Mouse (Mus musculus) limb, embryonic 12.5 days (tissue): ENCODE results near the gene Hist1h2br. TPM values are rescaled to one million over a fixed set of nuclear protein-coding genes. Genes with fewer than 3 reads are reported as not detected.
"Not testable (repeated sequence)": the region's sequence is repeated elsewhere in the genome, so short reads cannot be mapped to it uniquely, and the experiment has no call there.

Experiments
- ATAC-seq: fragments of 200-750 bp; cut with Nextera tagmentation; 2 replicates; pipeline ENCODE4 v1.8.0; 2017; ENCODE audit warnings: low read depth, moderate TSS enrichment; ENCODE audit not compliant: insufficient number of reproducible peaks, insufficient read depth, low FRiP score, low TSS enrichment
- H3K27ac ChIP-seq: fragments of 300-500 bp; sonication (generic); 2 replicates; pipeline ENCODE4 v1.5.1; 2016; ENCODE audit warnings: mild to moderate bottlenecking, moderate library complexity
- H3K27me3 ChIP-seq: fragments of 300-500 bp; sonication (generic); 2 replicates; pipeline ENCODE4 v1.6.1; 2016; ENCODE audit warnings: mild to moderate bottlenecking, moderate library complexity
- H3K36me3 ChIP-seq: fragments of 300-500 bp; sonication (generic); 2 replicates; pipeline ENCODE4 v1.6.1; 2016; ENCODE audit warnings: mild to moderate bottlenecking, moderate library complexity
- H3K4me1 ChIP-seq: fragments of 300-500 bp; sonication (generic); replicated peaks from 2 replicates; pipeline ENCODE4 v1.6.1; 2016
- H3K4me2 ChIP-seq: fragments of 300-500 bp; sonication (generic); 2 replicates; pipeline ENCODE4 v1.6.1; 2016; ENCODE audit warnings: mild to moderate bottlenecking, moderate library complexity
- H3K4me3 ChIP-seq: fragments of 300-500 bp; sonication (generic); replicated peaks from 2 replicates; pipeline ENCODE4 v1.5.1; 2016; ENCODE audit warnings: mild to moderate bottlenecking
- H3K9ac ChIP-seq: fragments of 300-500 bp; sonication (generic); replicated peaks from 2 replicates; pipeline ENCODE4 v1.6.1; 2016; ENCODE audit warnings: mild to moderate bottlenecking, moderate library complexity
- H3K9me3 ChIP-seq: fragments of 300-500 bp; sonication (generic); 2 replicates; pipeline ENCODE4 v1.6.1; 2016; ENCODE audit warnings: mild to moderate bottlenecking, moderate library complexity
- WGBS: fragments of 180-500 bp; shearing (Covaris S2); methylation state at CpG from one replicate; pipeline ENCODE4 v1.1.7; 2016; 5-methylcytosine and 5-hydroxymethylcytosine counted together
- polyA plus RNA-seq: library from polyadenylated mRNA; unstranded; fragments of >200 nt; fragmentation: Nextera tagmentation; extraction: Ambion mirVana; gene quantifications from 2 replicates; pipeline ENCODE4 v1.2.1, GENCODE M21; 2016

Hist1h2br gene
- polyA plus RNA-seq, 1 experiment from 2014 or later, result 46.0 TPM

DNA sequence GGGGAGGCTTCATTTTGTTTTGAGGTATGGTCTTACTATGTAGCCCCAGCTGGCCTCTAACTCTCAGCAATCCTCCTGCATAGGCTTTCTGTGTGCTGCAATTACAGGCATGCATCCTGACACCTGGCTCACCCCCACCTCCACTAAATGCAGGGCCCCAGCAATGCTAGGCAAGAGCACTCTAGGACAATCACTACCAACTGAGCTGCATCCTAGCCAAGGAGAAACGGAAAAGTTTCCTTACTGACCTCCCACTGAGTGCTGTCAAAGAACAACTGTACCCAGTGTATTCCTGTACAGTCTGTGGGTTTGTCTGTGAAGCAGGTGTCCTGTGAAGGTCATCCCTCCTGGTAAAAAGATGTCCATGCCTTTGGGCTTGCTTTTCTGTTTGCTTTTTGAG is 17.2 kb downstream of the Hist1h2br start:
- H3K9ac ChIP-seq, H3K4me1 ChIP-seq, H3K27me3 ChIP-seq, H3K27ac ChIP-seq, H3K9me3 ChIP-seq, H3K4me2 ChIP-seq, H3K36me3 ChIP-seq, H3K4me3 ChIP-seq, ATAC-seq: not testable (repeated sequence)
- WGBS, result 30% methylated on average over 1 of the region's 1 CpGs

DNA sequence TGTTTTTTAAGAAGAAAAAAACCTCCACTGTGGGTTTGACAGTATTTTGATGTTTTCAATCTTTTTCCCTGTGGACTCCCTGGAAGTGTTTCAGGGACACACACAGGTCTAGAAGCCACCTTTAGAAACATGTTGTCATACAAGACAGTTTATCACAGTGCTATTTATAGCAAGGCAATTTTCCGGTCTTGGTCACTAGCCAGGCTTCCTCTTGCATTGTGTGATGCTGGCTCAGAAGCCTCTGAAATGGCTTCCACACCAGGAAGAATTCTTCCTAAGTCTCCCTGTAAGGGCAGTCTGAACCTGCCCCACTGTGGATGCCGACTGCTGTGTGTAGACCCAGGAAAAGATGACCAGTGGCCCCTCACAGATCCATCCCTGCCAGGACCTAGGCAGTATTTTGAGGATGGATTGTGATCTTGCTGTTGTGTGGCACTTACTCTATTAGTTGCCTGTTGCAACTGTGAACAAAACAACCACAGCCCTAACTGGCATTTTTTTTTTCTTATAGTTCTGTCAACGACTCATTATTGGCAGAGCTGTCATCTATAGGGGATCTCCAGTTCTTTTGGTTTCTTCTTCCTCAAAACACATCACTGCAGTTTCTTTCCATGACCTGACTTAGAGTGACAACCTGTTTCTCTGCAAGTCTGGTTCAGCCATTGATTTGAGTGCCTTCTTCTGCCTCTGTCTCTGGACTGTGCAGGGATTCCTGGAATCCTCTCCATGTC is 18.8 kb downstream of the Hist1h2br start:
- H3K9me3 ChIP-seq, result no peaks in the 10 kb centered on the region
- H3K9ac ChIP-seq, result no peak overlapping the region
- no peak for ATAC-seq
- H3K36me3 ChIP-seq, result no peaks in the 10 kb centered on the region
- H3K27ac ChIP-seq, result no peak overlapping the region
- no peak overlapping the region for H3K4me3 ChIP-seq
- no peaks in the 10 kb centered on the region for H3K4me1 ChIP-seq
- 75% methylated on average over 3 of the region's 3 CpGs for WGBS
- H3K27me3 ChIP-seq, result no peaks in the 10 kb centered on the region
- H3K4me2 ChIP-seq, result no peak overlapping the region

- H3K4me3 ChIP-seq, result peak overlapping the region; percentile 40
- WGBS, result 2% methylated on average over 11 of the region's 11 CpGs
- no peaks in the 10 kb centered on the region for H3K36me3 ChIP-seq
- H3K4me1 ChIP-seq, result 0 out of 2 replicates have a peak, but pooled peaks cover 3% of the 10 kb centered on the region
- H3K9ac ChIP-seq, result no peak overlapping the region
- no peaks in the 10 kb centered on the region for H3K27me3 ChIP-seq
- H3K27ac ChIP-seq, result no peak overlapping the region
- ATAC-seq, result no peak
- H3K9me3 ChIP-seq, result no peaks in the 10 kb centered on the region
- H3K4me2 ChIP-seq, result peak overlapping the region; percentile 55
Measured at GRCm38 (mm10) chr13:21855146-21855545, 21.6 kb downstream of the Hist1h2br start.

DNA sequence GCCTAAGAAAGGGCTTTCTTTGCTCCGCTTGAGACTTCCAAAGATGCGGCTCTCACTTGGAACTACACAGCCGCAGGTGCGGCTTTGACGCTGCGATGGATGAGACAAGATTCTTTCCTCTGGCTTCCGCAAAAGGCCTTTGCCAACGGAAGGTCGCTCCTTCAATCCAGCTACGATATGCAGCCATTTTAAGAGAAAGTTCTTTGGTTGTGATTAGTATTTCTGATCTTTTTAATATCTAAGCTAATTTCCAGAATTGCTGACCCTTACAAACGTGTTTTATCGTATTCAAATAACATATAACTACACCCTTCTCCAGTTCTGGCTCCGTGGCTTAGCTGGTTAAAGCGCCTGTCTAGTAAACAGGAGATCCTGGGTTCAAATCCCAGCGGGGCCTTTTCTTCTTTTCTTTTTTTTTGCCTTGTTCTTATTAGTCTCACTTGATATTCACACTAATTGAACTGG is 22.2 kb downstream of the Hist1h2br start:
- no peak for ATAC-seq
- 1% methylated on average over 15 of the region's 15 CpGs for WGBS
- peak overlapping the region; percentile 40 for H3K4me3 ChIP-seq
- no peaks in the 10 kb centered on the region for H3K36me3 ChIP-seq
- H3K27ac ChIP-seq, result no peak overlapping the region
- peak overlapping the region; percentile 55 for H3K4me2 ChIP-seq
- no peaks in the 10 kb centered on the region for H3K27me3 ChIP-seq
- no peak overlapping the region for H3K9ac ChIP-seq
- 0 out of 2 replicates have a peak, but pooled peaks cover 3% of the 10 kb centered on the region for H3K4me1 ChIP-seq
- no peaks in the 10 kb centered on the region for H3K9me3 ChIP-seq

- no peak overlapping the region for H3K4me2 ChIP-seq
Measured at GRCm38 (mm10) chr13:21861608-21862007, 28.1 kb downstream of the Hist1h2br start.

GRCm38 (mm10) chr13:21865503-21865902 is 32.0 kb downstream of the Hist1h2br start:
- H3K27me3 ChIP-seq, H3K4me2 ChIP-seq, H3K27ac ChIP-seq, ATAC-seq, H3K4me3 ChIP-seq, H3K4me1 ChIP-seq, H3K9me3 ChIP-seq, H3K9ac ChIP-seq, H3K36me3 ChIP-seq: not testable (repeated sequence)
- 77% methylated on average over 3 of the region's 3 CpGs for WGBS

More at GRCm38 (mm10) chr13:21861608-21862007, 28.1 kb downstream of the Hist1h2br start:
- no peaks in the 10 kb centered on the region for H3K27me3 ChIP-seq
- WGBS, result 20% methylated on average over 5 of the region's 5 CpGs
- H3K27ac ChIP-seq, result no peak overlapping the region
- no peak for ATAC-seq
- no peaks in the 10 kb centered on the region for H3K36me3 ChIP-seq
- 0 out of 2 replicates have a peak, but pooled peaks cover 3% of the 10 kb centered on the region for H3K4me1 ChIP-seq
- no peak overlapping the region for H3K9ac ChIP-seq
- no peak overlapping the region for H3K4me3 ChIP-seq
- no peaks in the 10 kb centered on the region for H3K9me3 ChIP-seq

DNA sequence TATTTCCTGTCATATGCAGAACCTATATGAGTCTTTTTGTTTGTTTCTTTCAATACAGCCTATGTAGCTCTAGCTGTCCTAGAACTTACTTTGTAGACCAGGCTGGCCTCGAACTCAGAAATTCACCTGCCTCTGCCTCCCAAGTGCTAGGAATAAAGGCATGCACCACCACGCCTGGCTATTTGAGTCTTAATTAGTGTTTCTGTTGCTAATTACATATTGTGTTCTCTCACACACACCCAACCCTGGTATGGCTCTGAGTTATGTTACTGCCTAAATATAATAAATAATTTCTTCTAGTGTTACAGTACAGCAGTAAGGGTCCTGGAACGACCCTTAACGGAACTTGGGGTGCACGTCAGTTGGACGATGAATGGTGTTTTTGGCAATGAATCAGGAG is 47.2 kb downstream of the Hist1h2br start:
- ATAC-seq, result no peak
- H3K4me3 ChIP-seq, result no peak overlapping the region
- 86% methylated on average over 6 of the region's 6 CpGs for WGBS
- H3K4me1 ChIP-seq, result 0 out of 2 replicates have a peak, but pooled peaks cover 3% of the 10 kb centered on the region
- no peaks in the 10 kb centered on the region for H3K9me3 ChIP-seq
- H3K27me3 ChIP-seq, result no peaks in the 10 kb centered on the region
- no peaks in the 10 kb centered on the region for H3K36me3 ChIP-seq
- H3K27ac ChIP-seq, result no peak overlapping the region
- H3K9ac ChIP-seq, result no peak overlapping the region
- no peak overlapping the region for H3K4me2 ChIP-seq

- peak overlapping the region; percentile 43 for H3K4me2 ChIP-seq
- WGBS, result 1% methylated on average over 27 of the region's 27 CpGs
- H3K9ac ChIP-seq, result no peak overlapping the region
Measured at GRCm38 (mm10) chr13:21881878-21882669, 48.5 kb downstream of the Hist1h2br start.

GRCm38 (mm10) chr13:21882760-21883405 is 49.3 kb downstream of the Hist1h2br start:
- Histone ChIP-seq H3K9me3 (no peaks in the 10 kb centered on the region), H3K4me2 (peak overlapping the region; percentile 43), H3K36me3 (no peaks in the 10 kb centered on the region), H3K4me3 (peak overlapping the region; percentile 31), H3K27ac (no peak overlapping the region), H3K9ac (no peak overlapping the region), H3K27me3 (no peaks in the 10 kb centered on the region), H3K4me1 (0 out of 2 replicates have a peak, but pooled peaks cover 3% of the 10 kb centered on the region)
- 1% methylated on average over 13 of the region's 13 CpGs for WGBS
- ATAC-seq, result no peak

More at GRCm38 (mm10) chr13:21881878-21882669, 48.5 kb downstream of the Hist1h2br start:
- no peak for ATAC-seq
- H3K27ac ChIP-seq, result no peak overlapping the region
- H3K36me3 ChIP-seq, result no peaks in the 10 kb centered on the region
- H3K9me3 ChIP-seq, result no peaks in the 10 kb centered on the region
- H3K4me3 ChIP-seq, result peak overlapping the region; percentile 31
- no peaks in the 10 kb centered on the region for H3K27me3 ChIP-seq
- 0 out of 2 replicates have a peak, but pooled peaks cover 3% of the 10 kb centered on the region for H3K4me1 ChIP-seq

GRCm38 (mm10) chr13:21883407-21883806 is 49.9 kb downstream of the Hist1h2br start:
- Histone ChIP-seq H3K9me3 (no peaks in the 10 kb centered on the region), H3K36me3 (no peaks in the 10 kb centered on the region), H3K27ac (no peak overlapping the region), H3K4me3 (no peak overlapping the region), H3K27me3 (no peaks in the 10 kb centered on the region), H3K4me2 (peak overlapping the region; percentile 43; the same call in 1 of the 2 replicates), H3K4me1 (0 out of 2 replicates have a peak, but pooled peaks cover 3% of the 10 kb centered on the region), H3K9ac (no peak overlapping the region)
- 32% methylated on average over 5 of the region's 5 CpGs for WGBS
- no peak for ATAC-seq

DNA sequence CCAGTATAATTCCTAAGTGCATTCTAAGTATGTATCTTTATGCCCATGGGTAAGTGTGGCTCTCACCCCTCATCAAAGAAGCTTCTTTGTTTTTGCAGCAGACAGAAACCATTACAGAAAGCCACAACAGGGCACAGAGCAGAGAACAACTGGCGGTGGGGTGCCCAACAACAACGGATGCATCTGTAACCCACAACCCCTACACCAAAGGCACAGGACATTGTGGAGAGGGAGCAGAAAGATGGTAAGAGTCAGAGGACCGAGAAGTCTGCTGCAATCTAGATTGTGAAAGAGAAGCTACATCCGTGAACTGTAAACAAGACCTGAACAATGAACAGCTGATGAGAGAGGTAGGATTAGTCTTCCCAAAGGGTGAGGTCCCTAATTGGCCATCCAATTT is 51.0 kb downstream of the Hist1h2br start:
- no peak for ATAC-seq
- no peak overlapping the region for H3K4me3 ChIP-seq
- no peak overlapping the region for H3K4me2 ChIP-seq
- 0 out of 2 replicates have a peak, but pooled peaks cover 3% of the 10 kb centered on the region for H3K4me1 ChIP-seq
- 76% methylated on average over 4 of the region's 4 CpGs for WGBS
- H3K36me3 ChIP-seq, result no peaks in the 10 kb centered on the region
- H3K27me3 ChIP-seq, result no peaks in the 10 kb centered on the region
- H3K9me3 ChIP-seq, result no peaks in the 10 kb centered on the region
- no peak overlapping the region for H3K27ac ChIP-seq
- no peak overlapping the region for H3K9ac ChIP-seq
